Mouse (Mus musculus) lung, embryonic 16.5 days (tissue): ENCODE data around the gene Zc3h10. TPM values are rescaled to one million over a fixed set of nuclear protein-coding genes. Genes with fewer than 3 reads are reported as not detected.

Experiments
- ATAC-seq: fragments of 200-750 bp; cut with Nextera tagmentation; 2 replicates; pipeline ENCODE4 v1.8.0; 2017; ENCODE audit warnings: low read depth, mild to moderate bottlenecking, moderate library complexity
- H3K27ac ChIP-seq: fragments of 300-500 bp; sonication (generic); 2 replicates; pipeline ENCODE4 v1.5.1; 2014; ENCODE audit warnings: mild to moderate bottlenecking, control low read depth, low read length
- H3K27me3 ChIP-seq: fragments of 300-500 bp; sonication (generic); 2 replicates; pipeline ENCODE4 v1.6.1; 2014; ENCODE audit warnings: low read depth, low read length, mixed read lengths; ENCODE audit not compliant: control insufficient read depth, insufficient read depth
- H3K36me3 ChIP-seq: fragments of 300-500 bp; sonication (generic); 2 replicates; pipeline ENCODE4 v1.6.1; 2014; ENCODE audit warnings: low read length; ENCODE audit not compliant: control insufficient read depth, insufficient read depth
- H3K4me1 ChIP-seq: fragments of 300-500 bp; sonication (generic); replicated peaks from 2 replicates; pipeline ENCODE4 v1.6.1; 2014; ENCODE audit warnings: low read length, mixed read lengths; ENCODE audit not compliant: control insufficient read depth, insufficient read depth
- H3K4me2 ChIP-seq: fragments of 300-500 bp; sonication (generic); 2 replicates; pipeline ENCODE4 v1.6.1; 2014; ENCODE audit warnings: low read depth, low read length, control low read depth
- H3K4me3 ChIP-seq: fragments of 300-500 bp; sonication (generic); 2 replicates; pipeline ENCODE4 v1.5.1; 2014; ENCODE audit warnings: mild to moderate bottlenecking, low read length, control low read depth
- H3K9ac ChIP-seq: fragments of 300-500 bp; sonication (generic); 2 replicates; pipeline ENCODE4 v1.6.1; 2014; ENCODE audit warnings: low read length, control low read depth
- H3K9me3 ChIP-seq: fragments of 300-500 bp; sonication (generic); 2 replicates; pipeline ENCODE4 v1.6.1; 2016; ENCODE audit warnings: low read length; ENCODE audit not compliant: control insufficient read depth
- WGBS: fragments of 180-500 bp; shearing (Covaris S2); extraction: QIAGEN DNeasy Blood & Tissue Kit; methylation state at CpG from one replicate; pipeline ENCODE4 v1.1.7; 2014; 5-methylcytosine and 5-hydroxymethylcytosine counted together
- polyA plus RNA-seq: library from polyadenylated mRNA; unstranded; fragments of >200 nt; fragmentation: Nextera tagmentation; extraction: Ambion mirVana; gene quantifications from 2 replicates; pipeline ENCODE4 v1.2.1, GENCODE M21; 2015

Zc3h10 gene
- 10.9 and 11.9 TPM in 2 replicates for polyA plus RNA-seq

- under 1% methylated on average over 42 of the region's 50 CpGs for WGBS
- Histone ChIP-seq H3K36me3 (peaks cover 23% of the 10 kb centered on the region), H3K9me3 (no peaks in the 10 kb centered on the region), H3K27ac (peak within 1 kb of the TSS; percentile 97), H3K27me3 (no peaks in the 10 kb centered on the region), H3K4me1 (peaks cover 10% of the 10 kb centered on the region), H3K4me3 (peak within 1 kb of the TSS; percentile 88), H3K4me2 (peak within 1 kb of the TSS; percentile 91), H3K9ac (peak within 1 kb of the TSS; percentile 94)
- peak; percentile 90 for ATAC-seq
These were observed at the start of gene Zc3h10 for GRCm38 (mm10) chr10:128547361-128548032. Zc3h10 (minus strand) TSS chr10:128547774.

- WGBS, result 73% methylated on average over 5 of the region's 5 CpGs
- Histone ChIP-seq H3K9me3 (no peaks in the 10 kb centered on the region), H3K9ac (no peak overlapping the region), H3K4me3 (no peak overlapping the region), H3K4me2 (no peak overlapping the region), H3K27me3 (peaks cover 13% of the 10 kb centered on the region), H3K27ac (no peak overlapping the region), H3K4me1 (peaks cover 2% of the 10 kb centered on the region), H3K36me3 (no peaks in the 10 kb centered on the region)
- ATAC-seq, result no peak
These were observed 45.2 kb upstream of the Zc3h10 start for GRCm38 (mm10) chr10:128592797-128593196.

DNA sequence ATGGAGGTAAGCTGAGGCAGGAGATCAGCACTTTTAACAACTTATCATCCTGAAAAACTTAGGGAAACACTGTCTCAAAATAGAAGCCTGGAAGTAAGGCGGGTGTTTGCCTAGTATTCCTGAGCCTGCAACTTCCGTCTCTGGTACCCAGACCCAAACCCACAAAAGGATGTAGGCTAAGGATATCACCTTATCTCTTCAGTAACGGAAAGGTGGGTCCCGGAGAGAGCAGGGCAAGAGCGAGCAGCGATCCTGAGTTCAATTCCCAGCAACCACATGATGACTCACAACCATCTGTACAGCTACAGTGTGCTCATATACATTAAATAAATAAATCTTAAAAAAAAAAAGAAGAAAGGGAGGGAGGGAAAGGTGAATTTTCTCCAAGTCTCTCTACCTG, 43.9 kb upstream of the Zc3h10 start:
- no peak overlapping the region for H3K9ac ChIP-seq
- peaks cover 7% of the 10 kb centered on the region for H3K4me1 ChIP-seq
- no peak overlapping the region for H3K4me2 ChIP-seq
- no peaks in the 10 kb centered on the region for H3K9me3 ChIP-seq
- H3K27me3 ChIP-seq, result peaks cover 18% of the 10 kb centered on the region
- no peaks in the 10 kb centered on the region for H3K36me3 ChIP-seq
- WGBS, result 71% methylated on average over 6 of the region's 6 CpGs
- no peak overlapping the region for H3K27ac ChIP-seq
- no peak overlapping the region for H3K4me3 ChIP-seq
- no peak for ATAC-seq

- under 1% methylated on average over 38 of the region's 43 CpGs for WGBS
- Histone ChIP-seq H3K4me2 (peak overlapping the region; percentile 97), H3K36me3 (no peaks in the 10 kb centered on the region), H3K27ac (peak overlapping the region; percentile 96), H3K4me3 (peak overlapping the region; percentile 70), H3K27me3 (peaks cover 18% of the 10 kb centered on the region), H3K9ac (peak overlapping the region; percentile 75), H3K4me1 (peaks cover 13% of the 10 kb centered on the region), H3K9me3 (no peaks in the 10 kb centered on the region)
- ATAC-seq, result peak; percentile 45
These were observed 42.7 kb upstream of the Zc3h10 start for GRCm38 (mm10) chr10:128590193-128590690.

- WGBS, result under 1% methylated on average over 43 of the region's 43 CpGs
- H3K4me3 ChIP-seq, result peak within 1 kb of the TSS; percentile 70
- H3K36me3 ChIP-seq, result no peaks in the 10 kb centered on the region
- peaks cover 18% of the 10 kb centered on the region for H3K27me3 ChIP-seq
- H3K9ac ChIP-seq, result peak within 1 kb of the TSS; percentile 75
- ATAC-seq, result peak; percentile 81
- H3K27ac ChIP-seq, result peak within 1 kb of the TSS; percentile 96
- H3K9me3 ChIP-seq, result no peaks in the 10 kb centered on the region
- H3K4me2 ChIP-seq, result peak within 1 kb of the TSS; percentile 97
- H3K4me1 ChIP-seq, result peaks cover 16% of the 10 kb centered on the region
These were observed 42.1 kb upstream of the Zc3h10 start, which contains the start of gene Erbb3 for GRCm38 (mm10) chr10:128589464-128590192. Erbb3 (minus strand) TSS chr10:128589652.

DNA sequence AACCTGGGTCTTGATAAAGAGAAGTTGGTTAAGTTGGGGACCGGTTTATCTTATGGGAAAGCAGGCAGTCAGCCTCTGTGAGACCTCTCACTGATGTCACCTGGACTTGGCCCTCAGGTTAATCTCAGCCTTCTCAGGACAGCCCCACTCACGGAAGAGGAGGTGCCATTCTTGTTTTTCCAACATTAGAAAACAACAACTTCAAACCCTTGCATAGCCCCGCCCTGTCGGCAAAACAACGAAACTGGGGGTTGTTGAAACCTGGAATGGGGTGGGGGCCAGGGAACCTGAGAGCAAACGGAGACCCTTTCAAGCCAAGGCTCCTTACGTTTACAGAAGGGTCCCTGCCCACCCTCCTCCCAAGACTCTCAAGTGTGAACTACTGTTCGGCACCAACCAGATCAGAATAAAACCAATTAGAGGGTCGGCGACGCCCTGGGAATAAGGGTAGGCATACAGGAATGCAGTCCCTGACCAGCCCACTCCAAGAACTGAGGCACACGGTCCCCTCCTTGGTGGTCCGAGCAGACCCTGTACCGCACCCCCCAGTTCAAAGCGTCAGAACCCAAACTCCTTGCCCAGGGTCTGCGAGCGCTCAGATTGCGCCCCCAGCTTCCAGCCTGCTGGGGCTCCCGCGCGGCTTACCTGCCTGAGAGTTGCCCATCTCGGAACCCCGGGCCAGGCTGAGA, 41.3 kb upstream of the Zc3h10 start:
- Histone ChIP-seq H3K27me3 (peaks cover 18% of the 10 kb centered on the region), H3K9ac (peak overlapping the region; percentile 75), H3K36me3 (no peaks in the 10 kb centered on the region), H3K9me3 (no peaks in the 10 kb centered on the region), H3K27ac (peak overlapping the region; percentile 96), H3K4me3 (peak overlapping the region; percentile 70), H3K4me1 (peaks cover 16% of the 10 kb centered on the region), H3K4me2 (peak overlapping the region; percentile 97)
- peak; percentile 8 for ATAC-seq
- WGBS, result under 1% methylated on average over 23 of the region's 23 CpGs

DNA sequence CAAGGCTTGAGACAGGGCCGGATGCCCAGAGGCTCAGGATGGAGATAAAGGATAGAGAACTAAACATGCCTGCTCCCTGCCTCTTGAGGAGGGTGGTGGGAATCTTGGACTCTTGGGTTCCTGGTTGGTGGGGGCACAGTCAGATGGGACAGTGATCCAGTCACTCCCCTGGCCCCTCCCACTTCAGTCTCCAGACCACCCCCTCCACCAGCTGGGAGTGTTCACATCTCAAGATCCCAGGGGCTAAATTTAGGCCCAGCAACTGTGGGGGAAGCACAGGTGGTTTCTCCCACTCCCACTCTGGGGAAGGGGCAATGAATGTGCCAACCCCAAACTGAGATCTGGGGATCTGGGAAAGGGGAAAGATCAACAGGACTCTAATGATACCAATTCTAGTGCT, 40.6 kb upstream of the Zc3h10 start:
- Histone ChIP-seq H3K27ac (peak overlapping the region; percentile 96), H3K4me1 (peaks cover 22% of the 10 kb centered on the region), H3K9ac (peak overlapping the region; percentile 75), H3K4me3 (peak overlapping the region; percentile 70), H3K4me2 (peak overlapping the region; percentile 97), H3K27me3 (peaks cover 18% of the 10 kb centered on the region), H3K36me3 (no peaks in the 10 kb centered on the region; the same call in 1 of the 2 replicates), H3K9me3 (no peaks in the 10 kb centered on the region)
- 32% methylated on average over 1 of the region's 1 CpGs for WGBS
- ATAC-seq, result no peak

- Histone ChIP-seq H3K4me3 (peak overlapping the region; percentile 70), H3K9me3 (no peaks in the 10 kb centered on the region), H3K27me3 (peaks cover 18% of the 10 kb centered on the region), H3K4me2 (peak overlapping the region; percentile 97), H3K4me1 (peaks cover 24% of the 10 kb centered on the region), H3K9ac (peak overlapping the region; percentile 75), H3K36me3 (no peaks in the 10 kb centered on the region; the same call in 1 of the 2 replicates), H3K27ac (peak overlapping the region; percentile 96)
- 26% methylated on average over 8 of the region's 8 CpGs for WGBS
- no peak for ATAC-seq
These were observed 40.1 kb upstream of the Zc3h10 start for GRCm38 (mm10) chr10:128587697-128588096.
